22 mouse cellular contexts compared by ENCODE assay signal in genomic region chr7:48981013-48981412, GRCm38 (mm10).
DNase-seq lines count a peak whose midpoint lies in the region; ATAC-seq lines count a peak whose summit lies in the region.
"Had no signal": no experiment of that assay in that cellular context is flagged by ENCODE, and none has a peak within 500 bp of the region (broad histone marks: within the 10 kb centered on the region; RNA-seq: fewer than 3 reads in every experiment).

No protein-coding gene starts in this region.

- no peaks in the 10 kb centered on the region for H3K36me3 ChIP-seq in midbrain, embryonic 10.5 days
- H3K36me3 ChIP-seq in midbrain, embryonic 14.5 days (ENCODE audit: control insufficient read depth, insufficient read depth, low read length): no peaks in the 10 kb centered on the region
- no peaks in the 10 kb centered on the region for H3K36me3 ChIP-seq in neural tube, embryonic 12.5 days
- H3K36me3 ChIP-seq in neural tube, embryonic 15.5 days: no peaks in the 10 kb centered on the region
- H3K36me3 ChIP-seq: embryonic facial prominence, embryonic 15.5 days; forebrain, embryonic 10.5 days; heart, embryonic 12.5 days; hindbrain, embryonic 15.5 days had no signal

- WGBS in midbrain, embryonic 10.5 days: 59% methylated on average over 7 of the region's 7 CpGs
- 57% methylated on average over 7 of the region's 7 CpGs for WGBS in midbrain, embryonic 14.5 days
- WGBS in neural tube, embryonic 12.5 days: 49% methylated on average over 7 of the region's 7 CpGs
- WGBS in neural tube, embryonic 15.5 days: 46% methylated on average over 7 of the region's 7 CpGs

- peaks cover 71% of the 10 kb centered on the region for H3K27me3 ChIP-seq in midbrain, embryonic 10.5 days (ENCODE audit: low read depth, poor library complexity, severe bottlenecking)
- H3K27me3 ChIP-seq in midbrain, embryonic 14.5 days (ENCODE audit: control insufficient read depth, insufficient read depth, low read length): no peaks in the 10 kb centered on the region
- H3K27me3 ChIP-seq in neural tube, embryonic 12.5 days (replicated peaks): no peaks in the 10 kb centered on the region
- H3K27me3 ChIP-seq in neural tube, embryonic 15.5 days (replicated peaks): no peaks in the 10 kb centered on the region
- H3K27me3 ChIP-seq: heart, embryonic 12.5 days; hindbrain, embryonic 15.5 days; Patski had no signal

- DNase-seq in embryo, embryonic 10.5 days (ENCODE audit: low spot score): peak; percentile 44
- DNase-seq in embryo, embryonic 11 days: no peak
- DNase-seq in midbrain, embryonic 10.5 days (ENCODE audit: low spot score): no peak
- no peak for DNase-seq in midbrain, embryonic 14.5 days
- DNase-seq in left cerebral cortex, adult 9 months (ENCODE audit: low spot score in 2 of 2): no peak
- DNase-seq: adrenal gland, postnatal 14 days; cerebellum, adult 11-12 months; cerebellum, adult 9-11 months; cerebellum, postnatal 36 days; gastrocnemius, adult 2 months; gastrocnemius, postnatal 25 days had no signal

- peak overlapping the region; percentile 50 for H3K27ac ChIP-seq in midbrain, embryonic 10.5 days (replicated peaks)
- H3K27ac ChIP-seq in midbrain, embryonic 14.5 days (replicated peaks; ENCODE audit: low read depth, low read length): no peak overlapping the region
- no peak overlapping the region for H3K27ac ChIP-seq in neural tube, embryonic 12.5 days
- H3K27ac ChIP-seq in neural tube, embryonic 15.5 days (replicated peaks): no peak overlapping the region
- H3K27ac ChIP-seq: embryonic facial prominence, embryonic 15.5 days; forebrain, embryonic 10.5 days; gastrocnemius, adult 2 months; hindbrain, embryonic 15.5 days had no signal

- no peak for ATAC-seq in midbrain, embryonic 14.5 days (ENCODE audit: low FRiP score, low TSS enrichment)
- ATAC-seq in neural tube, embryonic 12.5 days (ENCODE audit: low FRiP score, low read depth): 0 out of 2 replicates have a peak, but pooled peaks have one; percentile 37
- ATAC-seq in neural tube, embryonic 15.5 days (ENCODE audit: low FRiP score): no peak; the same call in 1 of the 2 replicates
- ATAC-seq: activated CD4-positive, CD25-positive, alpha-beta regulatory T cell, adult 4 months; forebrain, embryonic 14.5 days; inflammation-experienced regulatory T-cells, adult 6 months; Patski had no signal

- no peak overlapping the region for H3K4me3 ChIP-seq in midbrain, embryonic 10.5 days
- H3K4me3 ChIP-seq in midbrain, embryonic 14.5 days (replicated peaks; ENCODE audit: low read depth, low read length): no peak overlapping the region
- H3K4me3 ChIP-seq in neural tube, embryonic 12.5 days: no peak overlapping the region
- H3K4me3 ChIP-seq in neural tube, embryonic 15.5 days (replicated peaks): no peak overlapping the region
- H3K4me3 ChIP-seq: embryonic facial prominence, embryonic 15.5 days; erythroblast, embryonic 14.5 days; forebrain, embryonic 10.5 days; gastrocnemius, adult 2 months; heart, embryonic 12.5 days; hindbrain, embryonic 15.5 days had no signal

- no peak overlapping the region for H3K9ac ChIP-seq in midbrain, embryonic 14.5 days (replicated peaks; ENCODE audit: low read length)
- no peak overlapping the region for H3K9ac ChIP-seq in neural tube, embryonic 12.5 days
- no peak overlapping the region for H3K9ac ChIP-seq in neural tube, embryonic 15.5 days (replicated peaks)
- H3K9ac ChIP-seq: embryonic facial prominence, embryonic 15.5 days; heart, embryonic 12.5 days; hindbrain, embryonic 15.5 days had no signal

- peaks cover 60% of the 10 kb centered on the region for H3K4me1 ChIP-seq in midbrain, embryonic 10.5 days
- peaks cover 31% of the 10 kb centered on the region for H3K4me1 ChIP-seq in midbrain, embryonic 14.5 days (ENCODE audit: control insufficient read depth, insufficient read depth, low read length)
- peaks cover 40% of the 10 kb centered on the region for H3K4me1 ChIP-seq in neural tube, embryonic 12.5 days
- peaks cover 18% of the 10 kb centered on the region for H3K4me1 ChIP-seq in neural tube, embryonic 15.5 days
- H3K4me1 ChIP-seq: embryonic facial prominence, embryonic 15.5 days; heart, embryonic 12.5 days had no signal

- no peak overlapping the region for H3K4me2 ChIP-seq in midbrain, embryonic 14.5 days (ENCODE audit: low read length)
- no peak overlapping the region for H3K4me2 ChIP-seq in neural tube, embryonic 12.5 days (replicated peaks)
- no peak overlapping the region for H3K4me2 ChIP-seq in neural tube, embryonic 15.5 days
- H3K4me2 ChIP-seq: embryonic facial prominence, embryonic 15.5 days; heart, embryonic 12.5 days; hindbrain, embryonic 15.5 days had no signal

- H3K9me3 ChIP-seq in midbrain, embryonic 10.5 days (replicated peaks): no peaks in the 10 kb centered on the region
- no peaks in the 10 kb centered on the region for H3K9me3 ChIP-seq in midbrain, embryonic 14.5 days (ENCODE audit: control insufficient read depth, low read length)
- H3K9me3 ChIP-seq in neural tube, embryonic 12.5 days: no peaks in the 10 kb centered on the region
- no peaks in the 10 kb centered on the region for H3K9me3 ChIP-seq in neural tube, embryonic 15.5 days (replicated peaks)
- H3K9me3 ChIP-seq: embryonic facial prominence, embryonic 15.5 days; forebrain, embryonic 10.5 days; heart, embryonic 12.5 days; hindbrain, embryonic 15.5 days had no signal
